Mouse (Mus musculus) liver, embryonic 13.5 days (tissue): ENCODE results near the gene Cfdp1. TPM values are rescaled to one million over a fixed set of nuclear protein-coding genes. Genes with fewer than 3 reads are reported as not detected.

Experiments used
- ATAC-seq: fragments of 200-750 bp; cut with Nextera tagmentation; 2 replicates; pipeline ENCODE4 v1.8.0; 2017; ENCODE audit warnings: low read depth, mild to moderate bottlenecking, moderate number of reproducible peaks, moderate library complexity
- DNase-seq: peaks from one replicate; pipeline ENCODE4 v3.0.0; 2022
- H3K27ac ChIP-seq: fragments of 300-500 bp; sonication (generic); 2 replicates; pipeline ENCODE4 v1.5.1; 2015; ENCODE audit warnings: moderate library complexity, mild to moderate bottlenecking, inconsistent platforms
- H3K27me3 ChIP-seq: fragments of 300-500 bp; sonication (generic); 2 replicates; pipeline ENCODE4 v1.6.1; 2015; ENCODE audit warnings: mild to moderate bottlenecking, inconsistent platforms
- H3K36me3 ChIP-seq: fragments of 300-500 bp; sonication (generic); 2 replicates; pipeline ENCODE4 v1.6.1; 2015; ENCODE audit warnings: mild to moderate bottlenecking, inconsistent platforms
- H3K4me1 ChIP-seq: fragments of 300-500 bp; sonication (generic); replicated peaks from 2 replicates; pipeline ENCODE4 v1.6.1; 2015; ENCODE audit warnings: inconsistent platforms
- H3K4me2 ChIP-seq: fragments of 300-500 bp; sonication (generic); 2 replicates; pipeline ENCODE4 v1.6.1; 2015; ENCODE audit warnings: inconsistent platforms, mild to moderate bottlenecking, moderate library complexity
- H3K4me3 ChIP-seq: fragments of 300-500 bp; sonication (generic); replicated peaks from 2 replicates; pipeline ENCODE4 v1.5.1; 2015; ENCODE audit warnings: mild to moderate bottlenecking, inconsistent platforms
- H3K9ac ChIP-seq: fragments of 300-500 bp; sonication (generic); 2 replicates; pipeline ENCODE4 v1.6.1; 2015; ENCODE audit warnings: mild to moderate bottlenecking, inconsistent platforms
- H3K9me3 ChIP-seq: fragments of 300-500 bp; sonication (generic); replicated peaks from 2 replicates; pipeline ENCODE4 v1.6.1; 2016; ENCODE audit warnings: inconsistent platforms
- WGBS: fragments of 180-500 bp; shearing (Covaris S2); methylation state at CpG from one replicate; pipeline ENCODE4 v1.1.7; 2015; ENCODE audit not compliant: insufficient replicate concordance; 5-methylcytosine and 5-hydroxymethylcytosine counted together
- polyA plus RNA-seq: library from polyadenylated mRNA; unstranded; fragments of >200 nt; fragmentation: Nextera tagmentation; extraction: Ambion mirVana; gene quantifications from 2 replicates; pipeline ENCODE4 v1.2.1, GENCODE M21; 2015

Gene Cfdp1
- polyA plus RNA-seq, 1 experiment from 2014 or later, result 113 TPM

GRCm38 (mm10) chr8:111780697-111781424, 73.2 kb downstream of the Cfdp1 start:
- DNase-seq, result no peak
- Histone ChIP-seq H3K4me2 (no peak overlapping the region), H3K4me1 (peaks cover 13% of the 10 kb centered on the region), H3K9ac (no peak overlapping the region), H3K4me3 (no peak overlapping the region), H3K27ac (no peak overlapping the region), H3K27me3 (no peaks in the 10 kb centered on the region), H3K9me3 (no peaks in the 10 kb centered on the region), H3K36me3 (peaks cover 35% of the 10 kb centered on the region)
- no peak for ATAC-seq
- WGBS, result 78% methylated on average over 10 of the region's 10 CpGs

- peak overlapping the region; percentile 19; the same call in 1 of the 2 replicates for H3K27ac ChIP-seq
- peaks cover 16% of the 10 kb centered on the region for H3K4me1 ChIP-seq
- H3K27me3 ChIP-seq, result no peaks in the 10 kb centered on the region
- ATAC-seq (peak; percentile 73), DNase-seq (no peak)
- H3K9ac ChIP-seq, result no peak overlapping the region
- H3K9me3 ChIP-seq, result no peaks in the 10 kb centered on the region
- H3K4me2 ChIP-seq, result no peak overlapping the region
- H3K36me3 ChIP-seq, result peaks cover 39% of the 10 kb centered on the region
- 68% methylated on average over 7 of the region's 7 CpGs for WGBS
- H3K4me3 ChIP-seq, result no peak overlapping the region
Measured at GRCm38 (mm10) chr8:111779690-111780089, 74.4 kb downstream of the Cfdp1 start.

GRCm38 (mm10) chr8:111778801-111779200, 75.3 kb downstream of the Cfdp1 start:
- ATAC-seq, result no peak
- H3K9ac ChIP-seq, result no peak overlapping the region
- H3K9me3 ChIP-seq, result no peaks in the 10 kb centered on the region
- 71% methylated on average over 7 of the region's 7 CpGs for WGBS
- DNase-seq, result no peak
- peaks cover 22% of the 10 kb centered on the region for H3K4me1 ChIP-seq
- no peaks in the 10 kb centered on the region for H3K27me3 ChIP-seq
- no peak overlapping the region for H3K27ac ChIP-seq
- no peak overlapping the region for H3K4me2 ChIP-seq
- H3K36me3 ChIP-seq, result peaks cover 44% of the 10 kb centered on the region
- no peak overlapping the region for H3K4me3 ChIP-seq

GRCm38 (mm10) chr8:111776492-111776891, 77.6 kb downstream of the Cfdp1 start:
- Histone ChIP-seq H3K36me3 (peaks cover 49% of the 10 kb centered on the region), H3K4me2 (no peak overlapping the region), H3K27me3 (no peaks in the 10 kb centered on the region), H3K4me3 (no peak overlapping the region), H3K27ac (no peak overlapping the region), H3K9ac (no peak overlapping the region), H3K9me3 (no peaks in the 10 kb centered on the region), H3K4me1 (peaks cover 19% of the 10 kb centered on the region)
- no peak for DNase-seq
- ATAC-seq, result no peak
- WGBS, result 73% methylated on average over 4 of the region's 4 CpGs

GRCm38 (mm10) chr8:111775766-111776165, 78.3 kb downstream of the Cfdp1 start:
- DNase-seq, result no peak
- peaks cover 55% of the 10 kb centered on the region for H3K36me3 ChIP-seq
- ATAC-seq, result no peak

GRCm38 (mm10) chr8:111773476-111773875, 80.6 kb downstream of the Cfdp1 start:
- H3K27me3 ChIP-seq, result no peaks in the 10 kb centered on the region
- 82% methylated on average over 5 of the region's 5 CpGs for WGBS
- H3K9ac ChIP-seq, result no peak overlapping the region
- H3K4me2 ChIP-seq, result no peak overlapping the region
- no peak for DNase-seq
- peaks cover 20% of the 10 kb centered on the region for H3K4me1 ChIP-seq
- no peak overlapping the region for H3K27ac ChIP-seq
- no peak overlapping the region for H3K4me3 ChIP-seq
- no peaks in the 10 kb centered on the region for H3K9me3 ChIP-seq
- peaks cover 54% of the 10 kb centered on the region for H3K36me3 ChIP-seq
- ATAC-seq, result no peak

More at GRCm38 (mm10) chr8:111775766-111776165, 78.3 kb downstream of the Cfdp1 start:
- no peak overlapping the region for H3K4me2 ChIP-seq
- no peak overlapping the region for H3K4me3 ChIP-seq
- H3K9ac ChIP-seq, result no peak overlapping the region
- peaks cover 14% of the 10 kb centered on the region for H3K4me1 ChIP-seq
- H3K27me3 ChIP-seq, result no peaks in the 10 kb centered on the region
- no peak overlapping the region for H3K27ac ChIP-seq
- no peaks in the 10 kb centered on the region for H3K9me3 ChIP-seq
- 84% methylated on average over 6 of the region's 6 CpGs for WGBS

- DNase-seq (no peak), ATAC-seq (no peak)
- no peak overlapping the region for H3K4me2 ChIP-seq
- peaks cover 20% of the 10 kb centered on the region for H3K4me1 ChIP-seq
- WGBS, result 82% methylated on average over 7 of the region's 7 CpGs
- H3K27ac ChIP-seq, result no peak overlapping the region
- no peaks in the 10 kb centered on the region for H3K9me3 ChIP-seq
- H3K4me3 ChIP-seq, result no peak overlapping the region
- H3K27me3 ChIP-seq, result no peaks in the 10 kb centered on the region
- peaks cover 54% of the 10 kb centered on the region for H3K36me3 ChIP-seq
- no peak overlapping the region for H3K9ac ChIP-seq
Measured at GRCm38 (mm10) chr8:111773057-111773456, 81.0 kb downstream of the Cfdp1 start.

- no peak for ATAC-seq
- H3K4me1 ChIP-seq, result peaks cover 20% of the 10 kb centered on the region
- H3K9ac ChIP-seq, result no peak overlapping the region
- no peak overlapping the region for H3K27ac ChIP-seq
- H3K4me3 ChIP-seq, result no peak overlapping the region
- DNase-seq, result no peak
- no peaks in the 10 kb centered on the region for H3K27me3 ChIP-seq
- 83% methylated on average over 9 of the region's 9 CpGs for WGBS
- H3K9me3 ChIP-seq, result no peaks in the 10 kb centered on the region
- no peak overlapping the region for H3K4me2 ChIP-seq
- peaks cover 59% of the 10 kb centered on the region for H3K36me3 ChIP-seq
Measured at GRCm38 (mm10) chr8:111772083-111772482, 82.0 kb downstream of the Cfdp1 start.

- peaks cover 20% of the 10 kb centered on the region for H3K4me1 ChIP-seq
- H3K9ac ChIP-seq, result no peak overlapping the region
- H3K4me3 ChIP-seq, result no peak overlapping the region
- no peaks in the 10 kb centered on the region for H3K9me3 ChIP-seq
- no peaks in the 10 kb centered on the region for H3K27me3 ChIP-seq
- WGBS, result 88% methylated on average over 6 of the region's 6 CpGs
- peaks cover 58% of the 10 kb centered on the region for H3K36me3 ChIP-seq
- DNase-seq (no peak), ATAC-seq (no peak)
- H3K4me2 ChIP-seq, result no peak overlapping the region
- no peak overlapping the region for H3K27ac ChIP-seq
Measured at GRCm38 (mm10) chr8:111771625-111772020, 82.5 kb downstream of the Cfdp1 start.

- WGBS, result 71% methylated on average over 5 of the region's 5 CpGs
Measured at GRCm38 (mm10) chr8:111770958-111771624, 83.0 kb downstream of the Cfdp1 start.

GRCm38 (mm10) chr8:111769764-111770428, 84.2 kb downstream of the Cfdp1 start:
- peaks cover 18% of the 10 kb centered on the region for H3K4me1 ChIP-seq
- no peak overlapping the region for H3K27ac ChIP-seq
- no peak overlapping the region for H3K4me2 ChIP-seq
- H3K9ac ChIP-seq, result no peak overlapping the region
- no peaks in the 10 kb centered on the region for H3K9me3 ChIP-seq
- no peak overlapping the region for H3K4me3 ChIP-seq
- H3K27me3 ChIP-seq, result no peaks in the 10 kb centered on the region
- no peak for DNase-seq
- no peak for ATAC-seq
- H3K36me3 ChIP-seq, result peaks cover 71% of the 10 kb centered on the region
- 72% methylated on average over 12 of the region's 12 CpGs for WGBS

More at GRCm38 (mm10) chr8:111770958-111771624, 83.0 kb downstream of the Cfdp1 start:
- H3K4me2 ChIP-seq, result no peak overlapping the region
- no peak overlapping the region for H3K27ac ChIP-seq
- DNase-seq (no peak), ATAC-seq (no peak)
- peaks cover 61% of the 10 kb centered on the region for H3K36me3 ChIP-seq
- H3K9me3 ChIP-seq, result no peaks in the 10 kb centered on the region
- H3K27me3 ChIP-seq, result no peaks in the 10 kb centered on the region
- H3K9ac ChIP-seq, result no peak overlapping the region
- H3K4me1 ChIP-seq, result peaks cover 20% of the 10 kb centered on the region
- H3K4me3 ChIP-seq, result no peak overlapping the region
